Mouse (Mus musculus): ENCODE results near the gene Smurf1. TPM values are rescaled to one million over a fixed set of nuclear protein-coding genes. Genes with fewer than 3 reads are reported as not detected.

Gene Smurf1
- polyA plus RNA-seq, 1 experiment from 2014 or later, result 44.2 TPM

DNA sequence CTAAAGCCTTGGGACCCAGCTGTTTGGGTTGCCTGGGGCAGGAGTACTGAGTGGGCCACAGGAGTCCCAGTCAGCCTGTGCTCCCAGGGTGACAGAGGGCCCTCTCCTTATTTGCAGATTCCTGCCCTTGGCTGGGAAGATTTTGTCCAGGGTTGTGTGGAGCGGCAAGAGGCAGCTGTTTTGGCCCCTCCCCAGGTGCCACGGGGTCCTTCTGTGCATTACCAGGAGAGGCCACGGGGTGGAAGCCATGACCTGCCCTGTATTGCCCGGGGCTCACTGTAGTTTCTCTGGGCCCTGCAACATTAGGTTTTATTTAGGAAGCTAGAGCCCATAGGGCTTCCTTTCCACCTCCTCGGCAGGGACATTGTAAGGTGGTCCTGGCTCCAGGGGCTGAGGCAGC, 111.7 kb downstream of the Smurf1 start:
- Histone ChIP-seq H3K9me3 (no peaks in the 10 kb centered on the region), H3K4me3 (no peak overlapping the region), H3K36me3 (replicated peaks) (peaks cover 48% of the 10 kb centered on the region), H3K27me3 (replicated peaks) (no peaks in the 10 kb centered on the region), H3K9ac (no peak overlapping the region), H3K4me1 (no peaks in the 10 kb centered on the region), H3K4me2 (no peak overlapping the region), H3K27ac (no peak overlapping the region)
- 90% methylated on average over 5 of the region's 5 CpGs for WGBS
- ATAC-seq (replicated peaks), result no peak

GRCm38 (mm10) chr5:144851820-144852219, 113.8 kb downstream of the Smurf1 start:
- peaks cover 56% of the 10 kb centered on the region for H3K36me3 ChIP-seq (replicated peaks)
- no peaks in the 10 kb centered on the region for H3K27me3 ChIP-seq (replicated peaks)
- ATAC-seq (replicated peaks), result no peak
- H3K9me3 ChIP-seq, result no peaks in the 10 kb centered on the region
- no peak overlapping the region for H3K27ac ChIP-seq
- no peak overlapping the region for H3K9ac ChIP-seq
- no peaks in the 10 kb centered on the region for H3K4me1 ChIP-seq
- H3K4me3 ChIP-seq, result no peak overlapping the region
- 97% methylated on average over 3 of the region's 3 CpGs for WGBS
- H3K4me2 ChIP-seq, result no peak overlapping the region

DNA sequence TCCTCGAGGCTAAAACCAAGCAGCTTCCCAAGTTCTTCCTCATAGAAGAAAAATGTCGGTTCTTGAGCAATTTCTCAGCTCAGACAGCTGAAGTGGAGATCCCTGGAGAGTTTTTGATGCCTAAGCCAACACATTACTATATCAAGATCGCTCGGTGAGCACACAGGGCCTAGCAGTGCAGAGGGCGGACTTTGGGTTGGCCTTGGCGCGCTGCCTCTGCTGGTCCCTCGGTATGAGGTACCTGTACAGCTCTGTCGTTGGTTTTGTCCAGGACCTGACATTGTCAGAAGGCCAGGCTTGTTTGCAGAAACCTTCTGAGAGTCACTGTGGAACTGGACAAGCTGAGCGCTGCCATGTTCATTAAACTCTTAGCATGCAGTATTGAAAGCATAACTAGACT, 115.7 kb downstream of the Smurf1 start:
- WGBS, result 90% methylated on average over 10 of the region's 10 CpGs
- no peaks in the 10 kb centered on the region for H3K4me1 ChIP-seq
- peaks cover 75% of the 10 kb centered on the region for H3K36me3 ChIP-seq (replicated peaks)
- no peak overlapping the region for H3K4me2 ChIP-seq
- ATAC-seq (replicated peaks), result no peak
- no peak overlapping the region for H3K9ac ChIP-seq
- no peak overlapping the region for H3K27ac ChIP-seq
- H3K4me3 ChIP-seq, result no peak overlapping the region
- no peaks in the 10 kb centered on the region for H3K27me3 ChIP-seq (replicated peaks)
- H3K9me3 ChIP-seq, result no peaks in the 10 kb centered on the region

DNA sequence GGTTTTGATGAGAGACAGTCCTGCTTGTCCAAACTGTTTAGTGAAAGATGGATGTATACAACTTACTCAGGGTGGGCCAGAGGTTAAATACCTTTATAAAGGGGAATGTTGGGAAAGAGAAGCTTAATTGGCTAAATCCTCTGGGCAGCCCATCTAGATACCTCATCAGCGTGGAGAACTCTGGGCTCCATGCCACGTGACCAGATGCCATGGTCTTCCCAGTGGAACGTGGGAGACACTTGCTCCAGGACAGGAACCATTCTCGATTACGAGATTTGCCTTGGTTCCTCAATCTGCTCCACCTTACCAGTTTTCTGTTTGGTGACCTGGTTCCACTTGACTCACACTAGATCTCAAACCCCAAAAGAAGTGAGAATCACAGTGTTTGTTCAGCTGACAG, 116.9 kb downstream of the Smurf1 start:
- no peak overlapping the region for H3K4me2 ChIP-seq

GRCm38 (mm10) chr5:144845352-144845751, 120.3 kb downstream of the Smurf1 start:
- WGBS, result 95% methylated on average over 20 of the region's 20 CpGs
- H3K4me2 ChIP-seq, result no peak overlapping the region
- no peak overlapping the region for H3K9ac ChIP-seq
- H3K27me3 ChIP-seq (replicated peaks), result no peaks in the 10 kb centered on the region
- H3K36me3 ChIP-seq (replicated peaks), result peaks cover 88% of the 10 kb centered on the region
- no peak for ATAC-seq (replicated peaks)
- no peaks in the 10 kb centered on the region for H3K4me1 ChIP-seq
- no peak overlapping the region for H3K27ac ChIP-seq
- H3K9me3 ChIP-seq, result no peaks in the 10 kb centered on the region
- H3K4me3 ChIP-seq, result no peak overlapping the region

More for the DNA sequence above, 116.9 kb downstream of the Smurf1 start:
- WGBS, result 90% methylated on average over 5 of the region's 5 CpGs
- no peak overlapping the region for H3K4me3 ChIP-seq
- H3K36me3 ChIP-seq (replicated peaks), result peaks cover 82% of the 10 kb centered on the region
- H3K9me3 ChIP-seq, result no peaks in the 10 kb centered on the region
- no peak overlapping the region for H3K9ac ChIP-seq
- ATAC-seq (replicated peaks), result no peak
- H3K27me3 ChIP-seq (replicated peaks), result no peaks in the 10 kb centered on the region
- H3K27ac ChIP-seq, result no peak overlapping the region
- H3K4me1 ChIP-seq, result no peaks in the 10 kb centered on the region

DNA sequence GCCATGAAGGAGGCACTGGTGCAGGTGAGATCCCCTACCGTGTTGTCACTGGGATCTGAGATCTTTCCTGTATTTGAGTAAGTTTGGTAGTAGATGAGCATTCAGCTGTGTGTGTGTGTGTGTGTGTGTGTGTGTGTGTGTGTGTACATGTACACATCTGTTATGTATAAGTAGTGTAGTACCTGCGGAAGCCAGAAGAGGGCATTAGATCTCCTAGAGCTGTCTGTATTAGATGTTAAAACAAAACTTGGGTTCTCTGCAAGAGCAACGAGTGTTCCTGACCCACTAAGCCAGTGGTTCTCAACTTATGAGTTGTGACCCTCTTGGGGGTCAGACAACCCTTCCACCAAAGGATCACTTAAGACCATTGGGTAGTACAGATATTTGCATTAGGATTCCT, 129.5 kb downstream of the Smurf1 start:
- H3K27ac ChIP-seq, result no peak overlapping the region
- no peak overlapping the region for H3K9ac ChIP-seq
- H3K4me2 ChIP-seq, result no peak overlapping the region
- WGBS, result 93% methylated on average over 3 of the region's 3 CpGs
- H3K27me3 ChIP-seq (replicated peaks), result no peaks in the 10 kb centered on the region
- no peak for ATAC-seq (replicated peaks)
- H3K4me3 ChIP-seq, result no peak overlapping the region
- no peaks in the 10 kb centered on the region for H3K9me3 ChIP-seq
- H3K36me3 ChIP-seq (replicated peaks), result peaks cover 83% of the 10 kb centered on the region
- no peaks in the 10 kb centered on the region for H3K4me1 ChIP-seq

DNA sequence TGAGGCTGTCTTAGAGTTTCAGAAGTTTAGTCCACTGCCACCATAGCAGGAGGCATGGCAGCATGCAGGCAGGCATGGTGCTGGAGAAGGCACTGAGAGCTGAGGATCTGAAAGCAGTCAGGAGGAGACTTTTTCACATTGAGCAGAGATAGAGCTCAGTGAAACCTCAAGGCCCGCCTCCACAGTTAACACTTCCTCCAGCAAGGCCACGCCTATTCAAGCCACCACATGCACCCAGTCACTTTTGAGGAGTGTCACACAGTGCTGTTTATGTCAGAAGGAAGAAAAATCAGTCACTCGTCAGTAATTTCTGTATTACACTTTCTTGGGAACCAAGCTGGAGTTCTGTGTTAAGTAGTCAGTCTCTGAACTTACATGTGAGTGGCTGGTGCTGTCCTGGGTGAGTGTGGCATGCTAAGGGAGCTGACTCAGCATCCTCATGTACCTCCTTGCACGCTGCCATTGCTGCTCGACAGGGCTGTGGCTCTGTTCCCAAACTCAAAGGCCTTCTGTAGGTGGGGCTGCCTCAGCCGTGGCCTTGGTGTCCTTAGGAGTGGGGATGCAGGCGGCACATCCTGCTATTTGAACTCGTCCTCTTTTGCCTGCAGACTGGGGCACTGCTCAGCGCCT, 133.7 kb downstream of the Smurf1 start:
- Histone ChIP-seq H3K4me1 (no peaks in the 10 kb centered on the region), H3K36me3 (replicated peaks) (peaks cover 83% of the 10 kb centered on the region), H3K9ac (no peak overlapping the region), H3K27me3 (replicated peaks) (no peaks in the 10 kb centered on the region), H3K27ac (no peak overlapping the region), H3K9me3 (no peaks in the 10 kb centered on the region), H3K4me3 (no peak overlapping the region), H3K4me2 (no peak overlapping the region)
- WGBS, result 94% methylated on average over 9 of the region's 9 CpGs
- ATAC-seq (replicated peaks), result no peak

DNA sequence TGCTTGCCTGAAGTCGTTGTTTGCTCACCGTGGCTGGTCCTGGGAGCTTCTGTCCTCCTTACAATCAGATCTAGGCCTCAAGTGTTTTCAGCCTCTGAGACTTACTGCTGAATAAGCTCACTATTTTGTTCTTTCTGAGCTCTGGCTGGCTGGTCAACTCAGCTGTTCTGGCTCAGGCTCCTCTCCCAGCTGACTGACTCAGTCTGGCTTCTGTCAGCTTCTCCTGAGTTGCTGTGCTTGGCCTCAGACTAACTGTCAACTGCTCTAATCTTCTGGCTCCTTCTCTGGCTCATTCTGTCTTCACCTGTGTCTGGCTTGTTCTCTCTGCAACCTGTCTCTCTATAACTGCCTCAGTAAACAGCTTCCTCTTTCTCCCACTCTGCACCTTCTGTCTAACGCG, 136.0 kb downstream of the Smurf1 start:
- no peak for ATAC-seq (replicated peaks)
- no peak overlapping the region for H3K9ac ChIP-seq
- H3K4me2 ChIP-seq, result no peak overlapping the region
- H3K36me3 ChIP-seq (replicated peaks), result peaks cover 83% of the 10 kb centered on the region
- no peak overlapping the region for H3K4me3 ChIP-seq
- H3K27me3 ChIP-seq (replicated peaks), result no peaks in the 10 kb centered on the region
- no peaks in the 10 kb centered on the region for H3K9me3 ChIP-seq
- no peak overlapping the region for H3K27ac ChIP-seq
- WGBS, result 93% methylated on average over 4 of the region's 4 CpGs
- no peaks in the 10 kb centered on the region for H3K4me1 ChIP-seq

DNA sequence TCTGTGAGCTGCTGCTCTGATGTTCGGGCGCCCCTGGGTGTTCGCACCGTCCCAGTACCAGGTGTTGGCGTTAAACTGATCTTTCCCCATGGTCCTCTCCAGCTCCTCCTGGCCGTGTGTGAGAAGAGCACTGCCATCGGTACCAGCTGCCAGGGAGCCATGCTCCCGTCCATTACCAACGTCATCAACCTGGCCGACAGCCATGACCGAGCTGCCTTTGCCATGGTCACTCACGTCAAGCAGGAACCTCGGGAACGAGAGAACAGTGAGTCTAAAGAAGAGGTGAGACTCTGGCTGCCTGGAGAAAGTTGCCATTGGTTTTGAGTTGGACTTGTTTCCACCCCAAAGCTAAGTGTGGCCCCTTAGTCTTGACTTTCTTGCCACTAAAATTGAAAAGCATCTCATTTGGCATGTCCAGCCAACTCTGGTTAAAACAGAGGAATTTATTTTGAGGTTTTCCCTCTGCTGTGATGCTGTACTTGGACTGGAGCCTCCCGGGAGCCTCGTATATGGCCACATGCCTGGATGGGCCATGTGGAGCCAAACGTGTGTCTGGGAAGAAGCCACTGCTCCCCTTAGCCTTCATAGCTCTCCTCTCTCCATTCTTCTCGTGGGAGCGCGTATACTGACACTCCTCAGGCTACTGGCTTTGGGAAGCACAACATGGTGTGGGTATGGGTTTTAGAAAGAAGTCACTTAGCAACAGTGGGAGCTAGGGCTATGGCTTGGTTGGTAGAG, 137.1 kb downstream of the Smurf1 start:
- WGBS, result 93% methylated on average over 20 of the region's 20 CpGs
- no peak overlapping the region for H3K4me2 ChIP-seq
- H3K36me3 ChIP-seq (replicated peaks), result peaks cover 86% of the 10 kb centered on the region
- no peak overlapping the region for H3K9ac ChIP-seq
- H3K4me1 ChIP-seq, result no peaks in the 10 kb centered on the region
- no peak for ATAC-seq (replicated peaks)
- no peak overlapping the region for H3K27ac ChIP-seq
- no peaks in the 10 kb centered on the region for H3K27me3 ChIP-seq (replicated peaks)
- H3K4me3 ChIP-seq, result no peak overlapping the region
- H3K9me3 ChIP-seq, result no peaks in the 10 kb centered on the region

Small RNA genes lying within 50 kb of the gene (microRNA-seq; reads per million reads assigned to microRNA genes)
- gene Mir7039, result not detected

Other genes starting within 250 kb of the Smurf1 start
- gene Tmem130, start 204.0 kb downstream of the Smurf1 start, polyA plus RNA-seq (2015; fragmentation: Nextera tagmentation; extraction: Ambion mirVana), result 452 and 472 TPM in 2 replicates
- 80.9 and 86.1 TPM in 2 replicates for gene Trrap, start 198.1 kb downstream of the Smurf1 start, polyA plus RNA-seq (2015; fragmentation: Nextera tagmentation; extraction: Ambion mirVana)
- gene Gm4871, start 66.9 kb upstream of the Smurf1 start, polyA plus RNA-seq (2015; fragmentation: Nextera tagmentation; extraction: Ambion mirVana), result not detected in 2 replicates
- gene 1700018F24Rik, start 77.1 kb upstream of the Smurf1 start, polyA plus RNA-seq (2015; fragmentation: Nextera tagmentation; extraction: Ambion mirVana), result not detected in 2 replicates
- gene Arpc1a, start 118.0 kb upstream of the Smurf1 start, polyA plus RNA-seq (2015; fragmentation: Nextera tagmentation; extraction: Ambion mirVana), result 251 and 263 TPM in 2 replicates
- not detected in 2 replicates for gene Kpna7, start 118.2 kb upstream of the Smurf1 start, polyA plus RNA-seq (2015; fragmentation: Nextera tagmentation; extraction: Ambion mirVana)
- 59.5 and 73.1 TPM in 2 replicates for gene Arpc1b, start 148.4 kb upstream of the Smurf1 start, polyA plus RNA-seq (2015; fragmentation: Nextera tagmentation; extraction: Ambion mirVana)
- gene Pdap1, start 174.4 kb upstream of the Smurf1 start, polyA plus RNA-seq (2015; fragmentation: Nextera tagmentation; extraction: Ambion mirVana), result 102 and 117 TPM in 2 replicates
- gene Bud31, start 174.5 kb upstream of the Smurf1 start, polyA plus RNA-seq (2015; fragmentation: Nextera tagmentation; extraction: Ambion mirVana), result 175 and 176 TPM in 2 replicates
- 25.0 and 26.5 TPM in 2 replicates for gene Ptcd1, start 201.3 kb upstream of the Smurf1 start, polyA plus RNA-seq (2015; fragmentation: Nextera tagmentation; extraction: Ambion mirVana)
- gene Cpsf4, start 201.4 kb upstream of the Smurf1 start, polyA plus RNA-seq (2015; fragmentation: Nextera tagmentation; extraction: Ambion mirVana), result 53.6 and 57.7 TPM in 2 replicates
- 604 and 630 TPM in 2 replicates for gene Atp5j2, start 226.2 kb upstream of the Smurf1 start, polyA plus RNA-seq (2015; fragmentation: Nextera tagmentation; extraction: Ambion mirVana)
- 15.7 and 17.0 TPM in 2 replicates for gene Zkscan14, start 236.0 kb upstream of the Smurf1 start, polyA plus RNA-seq (2015; fragmentation: Nextera tagmentation; extraction: Ambion mirVana)
- gene Zkscan5, start 238.7 kb upstream of the Smurf1 start, polyA plus RNA-seq (2015; fragmentation: Nextera tagmentation; extraction: Ambion mirVana), result 16.2 and 17.2 TPM in 2 replicates

All from midbrain, embryonic 15.5 days (tissue).